Mouse (Mus musculus) myocyte (in vitro differentiated cells): ENCODE measurements around the gene 1110065P20Rik. TPM values are rescaled to one million over a fixed set of nuclear protein-coding genes. Genes with fewer than 3 reads are reported as not detected.

Source experiments
- H3K27me3 ChIP-seq: one replicate; pipeline ENCODE4 v1.6.1; 2011; ENCODE audit not compliant: control insufficient read depth, insufficient read depth, insufficient read length
- H3K36me3 ChIP-seq: one replicate; pipeline ENCODE4 v1.6.1; 2011; ENCODE audit not compliant: control insufficient read depth, insufficient read depth
- H3K4me2 ChIP-seq: one replicate; pipeline ENCODE4 v1.6.1; 2011; ENCODE audit warnings: low read depth, control low read depth
- H3K4me3 ChIP-seq: one replicate; pipeline ENCODE4 v1.5.1; 2011; ENCODE audit warnings: mild to moderate bottlenecking, control low read depth, moderate library complexity
- H3K79me2 ChIP-seq: one replicate; pipeline ENCODE4 v1.6.1; 2011; ENCODE audit not compliant: control insufficient read depth, insufficient read depth
- H3ac ChIP-seq: one replicate; pipeline ENCODE4 v1.6.1; 2011; ENCODE audit not compliant: control insufficient read depth, insufficient read length
- CEBPB ChIP-seq: IDR thresholded peaks from 2 replicates; pipeline ENCODE4 v1.6.1; 2011; ENCODE audit warnings: mild to moderate bottlenecking, moderate library complexity; ENCODE audit not compliant: poor library complexity, insufficient read depth, severe bottlenecking
- E2F4 ChIP-seq: IDR thresholded peaks from one replicate; pipeline ENCODE4 v1.6.1; 2011; ENCODE audit warnings: mild to moderate bottlenecking, control low read depth, moderate library complexity; ENCODE audit not compliant: insufficient read depth
- MAX ChIP-seq: IDR thresholded peaks from one replicate; pipeline ENCODE4 v1.6.1; 2011; ENCODE audit warnings: low read depth, mild to moderate bottlenecking, control low read depth
- MYOD1 ChIP-seq, 3 experiments: IDR thresholded peaks; one replicate each; pipeline ENCODE4 v1.6.1; 2011; ENCODE audit warnings: control low read depth in 2 of 3, low read depth in 2 of 3, mild to moderate bottlenecking in 2 of 3, moderate library complexity in 1 of 3; ENCODE audit not compliant: insufficient read length in 2 of 3, control insufficient read depth in 1 of 3
- MYOG ChIP-seq, 3 experiments: IDR thresholded peaks; one replicate each; pipeline ENCODE4 v1.6.1; 2011; ENCODE audit warnings: control low read depth in 2 of 3, low read depth in 2 of 3, mild to moderate bottlenecking in 2 of 3; ENCODE audit not compliant: insufficient read length in 2 of 3, control insufficient read depth in 1 of 3, insufficient read depth in 1 of 3
- POLR2A ChIP-seq: IDR thresholded peaks from one replicate; pipeline ENCODE4 v1.6.1; 2011; ENCODE audit warnings: low read depth, mild to moderate bottlenecking, control low read depth, moderate library complexity; ENCODE audit not compliant: insufficient read length
- POLR2AphosphoS2 ChIP-seq: IDR thresholded peaks from one replicate; pipeline ENCODE4 v1.6.1; 2011; ENCODE audit warnings: low read depth, control low read depth; ENCODE audit not compliant: insufficient read length
- REST ChIP-seq: IDR thresholded peaks from one replicate; pipeline ENCODE4 v1.6.1; 2011; ENCODE audit warnings: mild to moderate bottlenecking, control low read depth, moderate library complexity; ENCODE audit not compliant: insufficient read depth, insufficient read length
- SRF ChIP-seq: IDR thresholded peaks from one replicate; pipeline ENCODE4 v1.6.1; 2011; ENCODE audit warnings: low read depth; ENCODE audit not compliant: control insufficient read depth, insufficient read length
- TCF12 ChIP-seq: IDR thresholded peaks from one replicate; pipeline ENCODE4 v1.6.1; 2011; ENCODE audit warnings: mild to moderate bottlenecking, control low read depth; ENCODE audit not compliant: poor library complexity, insufficient read depth, severe bottlenecking
- TCF3 ChIP-seq: IDR thresholded peaks from one replicate; pipeline ENCODE4 v1.6.1; 2011; ENCODE audit warnings: low read depth, control low read depth; ENCODE audit not compliant: insufficient read length
- USF1 ChIP-seq: IDR thresholded peaks from one replicate; pipeline ENCODE4 v1.6.1; 2011; ENCODE audit warnings: low read depth, mild to moderate bottlenecking, control low read depth, moderate library complexity
- polyA plus RNA-seq: library from polyadenylated mRNA; unstranded; fragments of >200 nt; fragmentation: generic; extraction: Trizol; gene quantifications from one replicate; pipeline ENCODE4 v1.2.1, GENCODE M21; 2012; ENCODE audit warnings: missing spikeins

Gene 1110065P20Rik
- polyA plus RNA-seq, 1 experiment: 82.5 TPM

DNA sequence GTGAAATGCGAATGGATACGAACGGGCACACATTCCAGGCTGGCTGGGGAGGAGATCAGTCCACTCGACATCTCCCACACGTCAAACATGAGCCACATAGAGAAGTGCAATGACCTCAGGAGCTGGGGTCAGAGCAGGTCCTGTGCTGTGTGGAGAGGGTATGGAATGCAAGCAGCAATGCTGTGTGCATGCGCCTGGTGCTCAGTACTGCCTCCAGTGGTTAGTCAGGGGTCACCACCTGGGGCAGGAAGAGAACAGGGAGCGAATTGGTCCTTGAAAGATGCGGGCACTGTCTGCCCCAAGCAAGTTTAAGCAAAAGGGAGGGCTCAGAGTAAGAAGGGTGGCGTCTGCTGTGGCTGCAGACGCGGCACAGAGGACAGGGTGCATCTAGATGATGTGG, 7.5 kb downstream of the 1110065P20Rik start:
- no peak overlapping the region for H3ac ChIP-seq
- TF ChIP-seq E2F4 (no peak), POLR2AphosphoS2 (no peak), MYOD1 (IDR thresholded peaks at IDR 0.05; ENCODE audit: control insufficient read depth in 1 of 3, insufficient read length in 2 of 3, low read depth in 2 of 3) (no peak), MAX (no peak), USF1 (no peak), REST (no peak), CEBPB (no peak), TCF12 (no peak), POLR2A (no peak), MYOG (IDR thresholded peaks at IDR 0.05; ENCODE audit: control insufficient read depth in 1 of 3, insufficient read depth in 1 of 3, insufficient read length in 2 of 3, low read depth in 2 of 3) (no peak), TCF3 (no peak), SRF (no peak)
- no peak overlapping the region for H3K4me2 ChIP-seq
- no peaks in the 10 kb centered on the region for H3K79me2 ChIP-seq
- H3K36me3 ChIP-seq: peaks cover 3% of the 10 kb centered on the region
- H3K27me3 ChIP-seq: no peaks in the 10 kb centered on the region
- H3K4me3 ChIP-seq: no peak overlapping the region

DNA sequence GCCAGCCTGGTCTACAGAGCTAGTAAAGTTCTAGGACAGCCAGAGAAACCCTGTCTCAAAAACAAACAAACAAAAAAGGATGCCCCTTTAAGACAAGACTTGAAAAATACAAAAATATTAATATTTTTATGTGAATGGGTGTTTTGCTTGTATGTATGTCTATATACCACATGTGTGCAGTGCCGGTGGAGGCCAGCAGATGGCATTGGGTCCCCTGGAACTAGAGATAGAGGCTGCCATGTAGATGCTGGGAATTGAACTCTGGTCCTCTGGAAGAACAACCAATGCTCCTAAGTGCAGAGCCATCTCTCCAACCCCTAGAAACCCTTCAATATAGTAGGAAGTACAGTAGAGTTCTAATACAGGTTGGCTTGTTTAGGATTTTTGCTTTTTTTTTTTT, 10.0 kb downstream of the 1110065P20Rik start:
- Histone ChIP-seq H3K36me3 (peaks cover 3% of the 10 kb centered on the region), H3K4me2 (no peak overlapping the region)

DNA sequence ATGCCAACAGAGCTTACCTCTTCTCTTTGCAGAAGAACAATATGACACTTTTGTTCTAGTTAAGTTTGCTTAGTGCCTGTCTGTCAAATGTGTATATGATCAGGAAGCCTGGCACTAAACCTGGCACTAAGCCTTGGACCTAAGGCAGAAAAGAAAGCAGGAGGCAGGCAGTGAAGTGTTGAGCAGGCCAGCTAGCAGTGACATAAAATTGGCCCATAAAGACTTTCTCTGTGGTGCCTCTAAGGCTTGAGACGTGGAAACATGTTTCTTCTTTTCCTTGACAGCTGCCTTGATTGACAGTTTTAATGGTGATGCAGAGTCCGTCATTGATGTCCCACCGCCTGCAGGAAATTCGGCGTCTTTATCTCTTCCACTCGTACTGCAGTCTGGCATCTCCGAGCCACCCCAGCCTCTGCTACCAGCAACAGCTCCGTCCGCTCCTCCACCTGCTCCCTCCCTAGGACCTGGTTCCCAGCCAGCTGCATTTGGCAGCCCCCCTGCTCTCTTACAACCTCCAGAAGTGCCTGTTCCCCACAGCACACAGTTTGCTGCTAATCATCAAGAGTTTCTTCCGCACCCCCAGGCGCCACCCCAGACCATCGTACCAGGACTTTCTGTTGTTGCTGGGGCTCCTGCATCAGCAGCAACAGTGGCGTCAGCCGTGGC, 12.8 kb downstream of the 1110065P20Rik start:
- H3K27me3 ChIP-seq: no peaks in the 10 kb centered on the region
- peaks cover 3% of the 10 kb centered on the region for H3K36me3 ChIP-seq
- H3K4me3 ChIP-seq: no peak overlapping the region
- H3K4me2 ChIP-seq: no peak overlapping the region
- H3K79me2 ChIP-seq: no peaks in the 10 kb centered on the region
- TF ChIP-seq POLR2A (no peak), POLR2AphosphoS2 (no peak), USF1 (no peak), TCF3 (no peak), REST (no peak), TCF12 (no peak), MYOD1 (IDR thresholded peaks at IDR 0.05; ENCODE audit: control insufficient read depth in 1 of 3, insufficient read length in 2 of 3, low read depth in 2 of 3) (no peak), SRF (no peak)
- H3ac ChIP-seq: no peak overlapping the region

More for the DNA sequence above, 10.0 kb downstream of the 1110065P20Rik start:
- Histone ChIP-seq H3ac (no peak overlapping the region), H3K27me3 (no peaks in the 10 kb centered on the region), H3K79me2 (no peaks in the 10 kb centered on the region), H3K4me3 (no peak overlapping the region)
- no peak for TF ChIP-seq MYOG (IDR thresholded peaks at IDR 0.05; ENCODE audit: control insufficient read depth in 1 of 3, insufficient read depth in 1 of 3, insufficient read length in 2 of 3, low read depth in 2 of 3)
- TF ChIP-seq POLR2A: no peak
- no peak for TF ChIP-seq TCF12
- TF ChIP-seq E2F4: no peak
- no peak for TF ChIP-seq USF1
- TF ChIP-seq REST: no peak
- no peak for TF ChIP-seq CEBPB
- no peak for TF ChIP-seq SRF
- TF ChIP-seq MYOD1 (IDR thresholded peaks at IDR 0.05; ENCODE audit: control insufficient read depth in 1 of 3, insufficient read length in 2 of 3, low read depth in 2 of 3): no peak
- TF ChIP-seq POLR2AphosphoS2: no peak
- no peak for TF ChIP-seq MAX
- TF ChIP-seq TCF3: no peak

- no peak overlapping the region for H3ac ChIP-seq
- no peak overlapping the region for H3K4me2 ChIP-seq
- no peak overlapping the region for H3K4me3 ChIP-seq
- no peak for TF ChIP-seq TCF3
- TF ChIP-seq USF1: no peak
- no peak for TF ChIP-seq CEBPB
- no peak for TF ChIP-seq REST
- no peak for TF ChIP-seq SRF
- no peak for TF ChIP-seq TCF12
- no peak for TF ChIP-seq POLR2A
- no peak for TF ChIP-seq MYOD1 (IDR thresholded peaks at IDR 0.05; ENCODE audit: control insufficient read depth in 1 of 3, insufficient read length in 2 of 3, low read depth in 2 of 3)
- TF ChIP-seq MYOG (IDR thresholded peaks at IDR 0.05; ENCODE audit: control insufficient read depth in 1 of 3, insufficient read depth in 1 of 3, insufficient read length in 2 of 3, low read depth in 2 of 3): no peak
- TF ChIP-seq MAX: no peak
- no peak for TF ChIP-seq E2F4
- TF ChIP-seq POLR2AphosphoS2: no peak
- H3K36me3 ChIP-seq: peaks cover 3% of the 10 kb centered on the region
- no peaks in the 10 kb centered on the region for H3K79me2 ChIP-seq
- H3K27me3 ChIP-seq: no peaks in the 10 kb centered on the region
Measured at GRCm38 (mm10) chr4:124832796-124833195, 18.2 kb downstream of the 1110065P20Rik start.
